Mouse (Mus musculus): ENCODE data around the gene Eng.

The Eng gene

DNA sequence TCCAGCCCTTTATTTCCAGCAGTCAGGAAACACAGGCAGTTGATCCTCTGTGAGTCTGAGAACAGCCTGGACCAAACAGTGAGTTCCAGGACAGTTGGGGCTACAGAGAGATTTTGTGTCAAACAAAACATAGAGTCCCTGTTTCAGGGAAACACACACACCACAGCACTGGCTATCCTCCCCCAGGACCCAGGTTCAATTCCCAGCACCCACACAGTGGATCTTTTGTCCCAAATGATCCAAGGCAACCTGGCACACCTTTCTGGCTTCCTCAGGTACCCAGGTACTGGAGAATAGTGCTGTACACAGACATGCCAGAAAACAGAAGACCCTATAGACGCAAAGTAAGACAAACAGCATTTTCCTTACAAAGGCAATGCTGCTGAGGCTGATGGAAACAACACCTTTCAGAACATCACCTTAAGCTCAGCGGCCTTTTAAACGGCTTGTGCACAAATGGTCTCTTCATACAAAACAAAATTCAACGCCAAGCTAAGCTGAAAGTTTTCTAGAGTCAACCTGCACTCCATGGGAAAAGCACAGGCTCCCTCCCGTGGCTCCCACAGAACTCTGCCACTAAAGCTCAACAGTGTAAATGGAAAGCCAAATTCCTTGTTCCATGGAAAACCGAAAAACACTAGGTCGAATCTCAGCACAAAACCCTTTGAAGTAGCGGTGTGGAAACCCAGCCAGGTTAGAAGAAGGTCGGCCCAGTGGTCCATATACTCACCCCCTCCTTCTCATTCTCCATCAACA, 65.1 kb downstream of the Eng start:
- DNase-seq (ENCODE audit: low spot score): no peak

- DNase-seq (ENCODE audit: low spot score): peak; percentile 75
Observed at GRCm38 (mm10) chr2:32712108-32712551, 65.7 kb downstream of the Eng start.

GRCm38 (mm10) chr2:32712586-32712933, 66.2 kb downstream of the Eng start:
- DNase-seq (ENCODE audit: low spot score): peak; percentile 94

- DNase-seq (ENCODE audit: low spot score): peak; percentile 91
Observed at GRCm38 (mm10) chr2:32712934-32713817, 66.8 kb downstream of the Eng start, which contains the start of gene Cdk9. Cdk9 (minus strand) TSS chr2:32713076.

GRCm38 (mm10) chr2:32714117-32714986, 68.0 kb downstream of the Eng start:
- no peak for DNase-seq (ENCODE audit: low spot score)

DNA sequence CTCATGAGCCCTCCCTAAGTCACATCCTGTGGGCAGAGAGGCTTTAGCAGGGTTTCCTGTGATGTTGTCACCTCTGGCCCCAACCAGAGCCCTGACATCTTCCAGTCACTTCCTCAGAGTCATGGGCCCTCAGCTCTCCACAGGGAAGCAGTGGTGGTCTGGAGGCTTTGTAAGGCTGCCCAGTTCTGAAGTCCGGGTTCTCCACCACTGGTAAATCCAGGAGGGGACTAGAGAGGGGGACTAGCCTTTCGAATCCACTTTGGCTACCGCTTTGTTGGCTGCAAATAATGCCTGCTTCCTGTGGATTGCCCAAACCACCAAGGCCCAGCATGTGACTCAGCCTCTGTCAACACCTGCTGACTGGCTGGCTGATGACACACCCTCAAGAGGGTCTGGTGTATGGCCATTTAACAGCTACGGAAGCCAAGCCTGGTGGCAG, 68.6 kb downstream of the Eng start:
- no peak for DNase-seq (ENCODE audit: low spot score)

- DNase-seq (ENCODE audit: low spot score): no peak
Observed at GRCm38 (mm10) chr2:32718761-32719160, 72.4 kb downstream of the Eng start.

DNA sequence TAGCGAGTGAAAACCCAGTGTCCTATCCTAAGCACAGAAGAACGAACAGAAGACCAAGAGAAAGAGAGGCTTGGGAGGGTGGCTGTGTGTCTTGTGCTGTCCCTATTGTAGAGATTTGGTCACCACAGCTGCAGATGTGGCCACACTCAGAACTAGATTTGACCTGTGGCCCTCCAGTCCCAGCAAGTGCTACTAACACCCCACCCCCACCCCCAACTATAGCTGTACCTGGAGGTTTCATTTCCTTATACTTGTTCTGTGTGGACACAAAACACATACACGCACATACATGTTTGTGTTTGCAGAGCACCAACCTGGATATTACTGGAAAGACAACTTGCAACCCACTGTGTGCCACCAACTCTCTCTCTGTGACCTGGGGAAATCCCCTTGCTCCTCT, 73.7 kb downstream of the Eng start:
- DNase-seq (ENCODE audit: low spot score): no peak

DNA sequence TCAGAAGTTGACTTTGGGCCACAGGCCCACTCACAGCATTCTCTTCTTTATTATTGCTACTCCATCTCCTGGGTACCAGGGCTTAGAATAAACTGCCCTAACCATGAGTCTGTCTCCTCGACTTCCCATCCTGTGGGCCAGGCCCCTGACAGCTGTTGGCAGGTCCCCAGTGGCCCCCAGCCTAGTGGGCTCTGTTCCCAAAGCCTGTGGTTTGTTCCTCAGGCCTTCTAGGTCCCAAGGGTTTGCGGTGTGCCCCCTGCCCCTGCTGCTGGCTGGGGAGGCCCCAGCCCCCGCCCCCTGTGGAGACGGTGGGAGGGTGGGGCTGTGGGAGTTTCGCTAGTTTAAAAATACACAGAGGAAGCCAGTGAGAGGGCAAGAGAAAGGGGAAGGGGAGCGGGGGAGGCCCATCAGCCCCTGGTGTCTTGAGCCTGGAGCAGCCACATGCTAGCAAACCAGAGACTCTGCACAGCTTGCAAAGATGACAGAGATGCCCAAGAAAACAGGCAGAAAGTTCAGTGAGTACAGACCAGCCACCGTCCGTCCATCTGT, 74.4 kb downstream of the Eng start, which contains the start of gene Sh2d3c:
Gene Sh2d3c (plus strand): TSS at position 375 of the 549 bp plus-strand sequence.
- no peak for DNase-seq (ENCODE audit: low spot score)

DNA sequence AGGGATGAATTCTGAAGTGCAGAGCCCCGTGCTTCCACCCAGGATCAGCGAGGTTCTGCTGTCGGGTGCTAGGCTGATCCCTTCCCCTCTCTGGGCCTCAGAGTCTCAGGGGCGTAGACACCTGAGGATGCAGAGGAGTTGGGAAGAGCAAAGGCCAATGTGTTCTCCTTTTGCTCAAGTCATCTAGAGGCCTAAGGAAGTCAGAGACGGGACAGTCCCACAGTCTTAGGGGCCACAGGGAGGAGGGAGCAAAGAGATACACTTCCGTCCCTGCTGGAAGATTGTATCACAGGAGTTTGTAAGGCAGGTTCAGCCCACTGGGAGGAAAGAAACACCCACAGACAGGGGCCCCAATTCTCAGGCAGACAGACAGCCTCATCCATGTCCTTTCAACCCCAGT, 75.7 kb downstream of the Eng start:
- no peak for DNase-seq (ENCODE audit: low spot score)

GRCm38 (mm10) chr2:32722581-32722980, 76.2 kb downstream of the Eng start:
- DNase-seq (ENCODE audit: low spot score): no peak

DNA sequence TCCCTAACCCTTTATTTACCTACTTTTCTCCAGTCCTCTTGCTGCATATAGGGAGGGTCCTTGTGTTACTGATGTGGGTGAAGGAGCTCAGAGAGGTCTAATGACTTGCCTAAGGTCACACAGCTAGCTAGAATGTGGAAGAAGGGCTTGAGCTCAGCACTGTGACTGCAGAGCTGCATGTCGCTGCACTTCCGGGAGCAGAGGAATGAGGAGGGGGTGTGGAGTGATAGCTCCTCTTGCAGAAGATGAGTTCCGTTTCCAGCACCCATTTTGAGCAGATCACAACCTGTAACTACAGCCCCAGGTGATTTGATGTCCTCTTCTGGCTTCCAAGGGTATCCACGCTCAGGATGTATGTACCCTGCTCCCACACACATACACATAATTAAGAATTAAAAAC, 77.8 kb downstream of the Eng start:
- no peak for DNase-seq (ENCODE audit: low spot score)

GRCm38 (mm10) chr2:32724832-32725790, 78.7 kb downstream of the Eng start:
- DNase-seq (ENCODE audit: low spot score): no peak

DNA sequence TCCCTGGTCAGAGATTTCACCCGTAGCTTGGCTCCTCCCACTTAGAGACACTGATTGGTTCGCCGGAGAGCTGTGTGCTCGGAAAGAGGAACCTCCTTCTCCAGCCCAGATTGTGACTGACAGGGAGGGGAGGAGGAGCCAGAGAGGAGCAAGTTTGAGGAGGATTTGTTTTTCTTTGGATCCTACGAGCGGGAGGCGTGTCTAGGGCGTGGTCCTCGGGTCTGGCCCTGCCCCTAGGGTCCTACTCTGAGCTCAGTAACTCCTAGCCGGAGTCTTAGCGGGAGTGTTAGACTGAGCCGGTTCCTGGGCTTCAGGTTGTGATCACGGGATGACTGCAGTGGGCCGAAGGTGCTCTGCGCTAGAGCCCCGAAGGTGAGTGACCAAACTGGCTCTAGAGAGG, 81.0 kb downstream of the Eng start:
- DNase-seq (ENCODE audit: low spot score): peak; percentile 94

DNA sequence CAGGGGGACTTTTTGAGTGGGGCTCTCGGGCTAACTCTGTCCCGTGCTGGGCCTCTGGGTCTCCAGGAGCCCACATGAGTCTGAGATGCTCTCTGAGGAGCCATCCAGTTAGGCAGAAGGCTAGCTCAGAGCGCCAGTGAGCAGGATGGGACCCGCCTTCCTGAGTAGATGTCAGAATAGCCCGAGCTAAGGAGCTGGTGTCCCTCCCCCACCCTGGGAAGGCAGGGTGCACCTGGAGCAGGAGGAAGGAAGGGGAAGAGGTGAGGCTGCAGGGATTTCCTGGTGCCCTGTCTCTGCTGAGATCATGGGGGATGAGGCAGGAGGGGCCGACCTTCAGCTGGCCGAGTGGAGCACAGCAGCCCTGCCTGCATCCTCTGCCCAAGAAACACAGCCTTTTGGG, 82.1 kb downstream of the Eng start:
- DNase-seq (ENCODE audit: low spot score): no peak

DNA sequence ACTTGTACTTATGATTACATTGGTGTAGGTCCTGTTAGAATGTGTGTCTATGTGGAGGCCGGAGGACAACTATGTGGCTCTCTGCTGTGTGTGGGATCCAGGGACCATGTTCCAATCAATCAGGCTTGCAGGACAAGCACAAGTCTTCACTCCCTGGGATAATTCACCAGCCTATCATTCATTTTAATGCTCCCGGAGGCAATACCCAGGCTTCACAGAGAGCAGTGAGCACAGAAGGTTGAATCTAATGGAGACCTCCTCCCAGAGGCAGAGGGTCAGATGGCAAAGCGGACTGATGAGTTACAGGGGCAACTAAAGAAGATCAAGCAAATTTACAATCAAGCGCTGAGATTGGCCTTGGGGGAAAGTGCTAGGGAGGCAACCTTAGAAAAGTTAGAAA, 83.2 kb downstream of the Eng start:
- no peak for DNase-seq (ENCODE audit: low spot score)

- DNase-seq (ENCODE audit: low spot score): no peak
Observed at GRCm38 (mm10) chr2:32730854-32731253, 84.5 kb downstream of the Eng start.

DNA sequence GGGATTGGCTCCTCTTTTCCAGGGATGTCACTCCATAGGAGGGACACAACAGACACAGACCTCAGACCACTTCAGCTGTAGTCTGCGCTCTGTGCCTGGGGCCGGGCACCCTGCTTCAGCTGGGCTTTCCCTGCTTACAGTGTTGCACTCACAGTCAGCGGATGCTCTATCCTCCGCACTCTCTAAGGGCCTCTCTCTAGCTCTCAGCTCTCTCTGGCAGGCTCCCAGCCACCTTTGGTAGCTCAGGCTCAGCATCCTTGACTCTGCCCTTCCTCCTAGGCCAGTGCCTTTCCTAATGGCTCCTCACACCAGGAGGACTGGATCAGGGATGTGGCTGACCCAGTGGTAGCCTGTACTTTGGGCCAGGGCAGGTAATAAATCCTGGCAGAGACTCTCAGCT, 85.5 kb downstream of the Eng start:
- no peak for DNase-seq (ENCODE audit: low spot score)

Data from urinary bladder, postnatal 14 days (tissue).